Mouse (Mus musculus): ENCODE results near the gene Elmo1. TPM values are rescaled to one million over a fixed set of nuclear protein-coding genes. Genes with fewer than 3 reads are reported as not detected.

Elmo1 gene
- polyA plus RNA-seq, 1 experiment: 52.5 TPM

- peaks cover 3% of the 10 kb centered on the region; the same call in 1 of the 2 replicates for H3K4me1 ChIP-seq (replicated peaks; ENCODE audit: control insufficient read depth, insufficient read depth, low read length)
- H3K4me3 ChIP-seq (ENCODE audit: control insufficient read depth, insufficient read depth, low read length): no peak overlapping the region
- TF ChIP-seq POLR2A (IDR thresholded peaks at IDR 0.05; ENCODE audit: control insufficient read depth, extremely low read depth, insufficient read depth, low read length, poor library complexity) (no peak), CTCF (IDR thresholded peaks at IDR 0.05; ENCODE audit: borderline replicate concordance, control insufficient read depth, extremely low read depth, insufficient read depth, low read length, poor library complexity) (no peak)
- WGBS: 49% methylated on average over 11 of the region's 11 CpGs
- DNase-seq: no peak
- H3K27me3 ChIP-seq (ENCODE audit: control insufficient read depth, insufficient read depth, low read length): no peaks in the 10 kb centered on the region
- no peaks in the 10 kb centered on the region; the same call in 1 of the 2 replicates for H3K36me3 ChIP-seq (ENCODE audit: control insufficient read depth, insufficient read depth, low read length)
- no peak overlapping the region for H3K27ac ChIP-seq (ENCODE audit: control insufficient read depth, insufficient read depth, low read length)
Measured at GRCm38 (mm10) chr13:20231837-20232728, 141.7 kb downstream of the Elmo1 start.

- Histone ChIP-seq H3K4me3 (ENCODE audit: control insufficient read depth, insufficient read depth, low read length) (no peak overlapping the region), H3K36me3 (ENCODE audit: control insufficient read depth, insufficient read depth, low read length) (no peaks in the 10 kb centered on the region; the same call in 1 of the 2 replicates), H3K27ac (ENCODE audit: control insufficient read depth, insufficient read depth, low read length) (no peak overlapping the region), H3K27me3 (ENCODE audit: control insufficient read depth, insufficient read depth, low read length) (no peaks in the 10 kb centered on the region), H3K4me1 (replicated peaks; ENCODE audit: control insufficient read depth, insufficient read depth, low read length) (peaks cover 3% of the 10 kb centered on the region)
- TF ChIP-seq CTCF (IDR thresholded peaks at IDR 0.05; ENCODE audit: borderline replicate concordance, control insufficient read depth, extremely low read depth, insufficient read depth, low read length, poor library complexity) (no peak), POLR2A (IDR thresholded peaks at IDR 0.05; ENCODE audit: control insufficient read depth, extremely low read depth, insufficient read depth, low read length, poor library complexity) (no peak)
- no peak for DNase-seq
- 94% methylated on average over 7 of the region's 7 CpGs for WGBS
Measured at GRCm38 (mm10) chr13:20233707-20234106, 143.3 kb downstream of the Elmo1 start.

- H3K27ac ChIP-seq (ENCODE audit: control insufficient read depth, insufficient read depth, low read length): no peak overlapping the region
- H3K4me3 ChIP-seq (ENCODE audit: control insufficient read depth, insufficient read depth, low read length): no peak overlapping the region
- H3K4me1 ChIP-seq (replicated peaks; ENCODE audit: control insufficient read depth, insufficient read depth, low read length): no peaks in the 10 kb centered on the region; the same call in 1 of the 2 replicates
- TF ChIP-seq CTCF (IDR thresholded peaks at IDR 0.05; ENCODE audit: borderline replicate concordance, control insufficient read depth, extremely low read depth, insufficient read depth, low read length, poor library complexity): no peak
- no peak for TF ChIP-seq POLR2A (IDR thresholded peaks at IDR 0.05; ENCODE audit: control insufficient read depth, extremely low read depth, insufficient read depth, low read length, poor library complexity)
- WGBS: 91% methylated on average over 5 of the region's 5 CpGs
- H3K27me3 ChIP-seq (ENCODE audit: control insufficient read depth, insufficient read depth, low read length): no peaks in the 10 kb centered on the region
- no peak for DNase-seq
- H3K36me3 ChIP-seq (ENCODE audit: control insufficient read depth, insufficient read depth, low read length): peaks cover 4% of the 10 kb centered on the region; the same call in 1 of the 2 replicates
Measured at GRCm38 (mm10) chr13:20237615-20238014, 147.2 kb downstream of the Elmo1 start.

- H3K27me3 ChIP-seq (ENCODE audit: control insufficient read depth, insufficient read depth, low read length): no peaks in the 10 kb centered on the region
- no peak overlapping the region for H3K27ac ChIP-seq (ENCODE audit: control insufficient read depth, insufficient read depth, low read length)
- no peaks in the 10 kb centered on the region; the same call in 1 of the 2 replicates for H3K4me1 ChIP-seq (replicated peaks; ENCODE audit: control insufficient read depth, insufficient read depth, low read length)
- WGBS: 91% methylated on average over 3 of the region's 3 CpGs
- peaks cover 4% of the 10 kb centered on the region; the same call in 1 of the 2 replicates for H3K36me3 ChIP-seq (ENCODE audit: control insufficient read depth, insufficient read depth, low read length)
- DNase-seq: no peak
- no peak overlapping the region for H3K4me3 ChIP-seq (ENCODE audit: control insufficient read depth, insufficient read depth, low read length)
- no peak for TF ChIP-seq POLR2A (IDR thresholded peaks at IDR 0.05; ENCODE audit: control insufficient read depth, extremely low read depth, insufficient read depth, low read length, poor library complexity)
- no peak for TF ChIP-seq CTCF (IDR thresholded peaks at IDR 0.05; ENCODE audit: borderline replicate concordance, control insufficient read depth, extremely low read depth, insufficient read depth, low read length, poor library complexity)
Measured at GRCm38 (mm10) chr13:20238146-20238545, 147.8 kb downstream of the Elmo1 start.

GRCm38 (mm10) chr13:20238743-20239142 is 148.3 kb downstream of the Elmo1 start:
- no peaks in the 10 kb centered on the region; the same call in 1 of the 2 replicates for H3K4me1 ChIP-seq (replicated peaks; ENCODE audit: control insufficient read depth, insufficient read depth, low read length)
- DNase-seq: no peak
- WGBS: 52% methylated on average over 3 of the region's 3 CpGs
- no peaks in the 10 kb centered on the region for H3K27me3 ChIP-seq (ENCODE audit: control insufficient read depth, insufficient read depth, low read length)
- no peak overlapping the region for H3K4me3 ChIP-seq (ENCODE audit: control insufficient read depth, insufficient read depth, low read length)
- no peak overlapping the region for H3K27ac ChIP-seq (ENCODE audit: control insufficient read depth, insufficient read depth, low read length)
- H3K36me3 ChIP-seq (ENCODE audit: control insufficient read depth, insufficient read depth, low read length): peaks cover 4% of the 10 kb centered on the region; the same call in 1 of the 2 replicates
- no peak for TF ChIP-seq POLR2A (IDR thresholded peaks at IDR 0.05; ENCODE audit: control insufficient read depth, extremely low read depth, insufficient read depth, low read length, poor library complexity)
- no peak for TF ChIP-seq CTCF (IDR thresholded peaks at IDR 0.05; ENCODE audit: borderline replicate concordance, control insufficient read depth, extremely low read depth, insufficient read depth, low read length, poor library complexity)

GRCm38 (mm10) chr13:20250069-20250668 is 159.8 kb downstream of the Elmo1 start:
- no peak for DNase-seq
- Histone ChIP-seq H3K4me3 (ENCODE audit: control insufficient read depth, insufficient read depth, low read length) (no peak overlapping the region), H3K4me1 (replicated peaks; ENCODE audit: control insufficient read depth, insufficient read depth, low read length) (no peaks in the 10 kb centered on the region), H3K27me3 (ENCODE audit: control insufficient read depth, insufficient read depth, low read length) (no peaks in the 10 kb centered on the region), H3K27ac (ENCODE audit: control insufficient read depth, insufficient read depth, low read length) (no peak overlapping the region), H3K36me3 (ENCODE audit: control insufficient read depth, insufficient read depth, low read length) (peaks cover 36% of the 10 kb centered on the region)
- TF ChIP-seq POLR2A (IDR thresholded peaks at IDR 0.05; ENCODE audit: control insufficient read depth, extremely low read depth, insufficient read depth, low read length, poor library complexity): no peak
- TF ChIP-seq CTCF (IDR thresholded peaks at IDR 0.05; ENCODE audit: borderline replicate concordance, control insufficient read depth, extremely low read depth, insufficient read depth, low read length, poor library complexity): no peak

All from thymus, adult 2 months (tissue).